Mouse (Mus musculus) testis, adult 2 months (tissue): ENCODE measurements around the gene Gm20388. TPM values are rescaled to one million over a fixed set of nuclear protein-coding genes. Genes with fewer than 3 reads are reported as not detected.

Experiments
- H3K27ac ChIP-seq: fragments of 200-500 bp; 2 replicates; pipeline ENCODE4 v1.5.1; 2012; ENCODE audit warnings: low read depth, low read length; ENCODE audit not compliant: control insufficient read depth, insufficient read depth
- H3K27me3 ChIP-seq: fragments of 200-500 bp; 2 replicates; pipeline ENCODE4 v1.6.1; 2012; ENCODE audit warnings: mild to moderate bottlenecking, low read length, moderate library complexity; ENCODE audit not compliant: control insufficient read depth, insufficient read depth
- H3K36me3 ChIP-seq: fragments of 200-500 bp; 2 replicates; pipeline ENCODE4 v1.6.1; 2012; ENCODE audit warnings: mild to moderate bottlenecking, low read length; ENCODE audit not compliant: control insufficient read depth, insufficient read depth
- H3K4me1 ChIP-seq: fragments of 200-500 bp; 2 replicates; pipeline ENCODE4 v1.6.1; 2012; ENCODE audit warnings: low read length; ENCODE audit not compliant: control insufficient read depth, insufficient read depth
- H3K4me3 ChIP-seq: fragments of 200-500 bp; 2 replicates; pipeline ENCODE4 v1.5.1; 2012; ENCODE audit warnings: low read depth, mild to moderate bottlenecking, low read length, moderate library complexity, mixed read lengths; ENCODE audit not compliant: control insufficient read depth
- CTCF ChIP-seq: fragments of 200-500 bp; IDR thresholded peaks from 2 replicates; pipeline ENCODE4 v1.5.1; 2012; ENCODE audit warnings: low read depth, mild to moderate bottlenecking, inconsistent platforms, low read length, moderate library complexity; ENCODE audit not compliant: control insufficient read depth, insufficient read depth, insufficient replicate concordance
- POLR2A ChIP-seq: fragments of 200-500 bp; IDR thresholded peaks from 2 replicates; pipeline ENCODE4 v1.6.1; 2012; ENCODE audit warnings: low read depth, mild to moderate bottlenecking, inconsistent platforms, low read length, moderate library complexity; ENCODE audit not compliant: control insufficient read depth
- polyA plus RNA-seq: library from polyadenylated mRNA; depleted of rRNA; stranded (reverse); fragments of >200 nt; gene quantifications from 2 replicates; pipeline ENCODE4 v1.2.3, GENCODE M21; 2012

The Gm20388 gene
- polyA plus RNA-seq, 1 experiment: 5.6 TPM

DNA sequence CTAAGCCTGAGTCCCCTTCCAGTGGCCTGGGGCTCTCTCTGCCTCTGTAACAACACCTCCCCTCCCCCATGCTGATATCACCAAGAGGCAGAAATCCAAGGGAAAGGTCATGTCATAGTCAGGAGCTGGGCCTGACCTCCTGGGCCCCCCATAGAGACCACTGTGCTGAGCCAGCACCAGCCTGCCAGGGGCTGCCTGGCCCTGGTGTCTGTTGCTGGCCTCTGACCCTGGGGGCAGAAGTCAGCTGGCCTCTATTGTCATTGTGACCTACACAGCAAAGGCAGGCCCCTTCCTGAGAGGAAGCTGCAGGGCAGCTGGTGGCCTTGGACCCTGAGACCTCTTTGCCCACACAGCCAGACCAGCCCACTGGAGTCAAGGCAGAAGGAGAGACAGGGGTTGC is 909.3 kb downstream of the Gm20388 start:
- Histone ChIP-seq H3K36me3 (no peaks in the 10 kb centered on the region), H3K27me3 (no peaks in the 10 kb centered on the region), H3K4me1 (peaks cover 2% of the 10 kb centered on the region), H3K27ac (no peak overlapping the region), H3K4me3 (peak overlapping the region; percentile 2; the same call in 1 of the 2 replicates)
- TF ChIP-seq CTCF (no peak), POLR2A (no peak)

DNA sequence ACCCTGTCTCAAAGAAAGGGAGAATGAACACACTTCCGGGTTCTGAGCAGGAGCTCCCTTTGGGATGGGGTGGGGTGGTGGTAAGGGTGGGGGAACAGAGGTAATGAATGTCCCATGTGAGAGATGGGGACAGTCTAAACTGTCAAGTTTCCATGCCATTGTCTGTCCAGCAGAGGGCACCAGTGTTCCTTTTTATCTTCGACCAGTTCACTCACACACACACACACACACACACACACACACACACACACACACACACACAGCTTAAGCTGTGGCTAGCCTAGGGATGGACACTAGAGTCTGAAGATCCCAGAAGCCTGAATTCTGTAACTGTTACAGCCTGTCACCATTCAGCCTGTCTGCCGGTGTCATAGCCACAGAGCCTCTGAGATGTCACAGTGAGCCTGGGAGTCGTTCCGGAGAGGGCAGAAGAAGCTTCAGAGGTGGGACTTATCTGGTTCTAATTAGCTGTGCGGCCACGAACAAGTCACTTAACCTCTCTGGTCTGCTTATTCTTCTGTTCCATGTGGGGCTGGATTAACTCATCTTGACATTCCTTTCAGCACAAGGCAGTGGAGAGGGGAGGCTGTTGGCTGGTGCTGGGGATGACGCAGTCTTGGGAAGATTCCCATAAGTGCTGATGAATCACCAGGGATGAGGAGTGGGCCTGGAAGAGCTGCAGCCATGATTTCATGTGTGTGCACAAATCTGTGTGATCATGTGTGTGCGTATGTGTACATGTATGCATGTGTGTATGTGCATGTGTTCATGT is 910.9 kb downstream of the Gm20388 start:
- H3K4me1 ChIP-seq: peaks cover 2% of the 10 kb centered on the region
- no peak overlapping the region for H3K27ac ChIP-seq

DNA sequence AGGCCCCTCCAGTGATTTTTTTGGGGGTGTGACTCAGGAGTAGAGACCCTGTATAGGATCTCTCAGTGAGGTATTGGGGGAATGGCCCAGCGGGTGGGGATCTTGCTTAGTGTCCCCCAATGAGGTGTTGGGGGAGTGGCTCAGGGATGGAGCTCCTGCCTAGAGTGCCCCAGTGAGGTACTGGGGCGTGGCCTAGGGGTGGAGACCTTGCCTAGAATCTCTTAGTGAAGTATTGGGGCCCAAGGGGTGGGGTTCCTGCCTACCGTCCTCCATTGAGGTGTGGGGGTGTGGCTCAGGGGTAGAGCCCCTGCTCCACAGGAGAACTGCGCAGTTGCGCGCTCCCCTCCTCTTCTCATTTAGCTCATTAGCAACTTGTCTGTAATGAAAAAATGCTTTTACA is 912.7 kb downstream of the Gm20388 start:
- Histone ChIP-seq H3K27ac (no peak overlapping the region), H3K36me3 (no peaks in the 10 kb centered on the region), H3K27me3 (no peaks in the 10 kb centered on the region), H3K4me1 (peaks cover 2% of the 10 kb centered on the region), H3K4me3 (no peak overlapping the region)
- no peak for TF ChIP-seq CTCF
- TF ChIP-seq POLR2A: no peak

More for the DNA sequence above, 910.9 kb downstream of the Gm20388 start:
- no peak overlapping the region for H3K4me3 ChIP-seq
- TF ChIP-seq CTCF (peak; percentile 30; the same call in 1 of the 2 replicates), POLR2A (no peak)
- no peaks in the 10 kb centered on the region for H3K27me3 ChIP-seq
- H3K36me3 ChIP-seq: no peaks in the 10 kb centered on the region

DNA sequence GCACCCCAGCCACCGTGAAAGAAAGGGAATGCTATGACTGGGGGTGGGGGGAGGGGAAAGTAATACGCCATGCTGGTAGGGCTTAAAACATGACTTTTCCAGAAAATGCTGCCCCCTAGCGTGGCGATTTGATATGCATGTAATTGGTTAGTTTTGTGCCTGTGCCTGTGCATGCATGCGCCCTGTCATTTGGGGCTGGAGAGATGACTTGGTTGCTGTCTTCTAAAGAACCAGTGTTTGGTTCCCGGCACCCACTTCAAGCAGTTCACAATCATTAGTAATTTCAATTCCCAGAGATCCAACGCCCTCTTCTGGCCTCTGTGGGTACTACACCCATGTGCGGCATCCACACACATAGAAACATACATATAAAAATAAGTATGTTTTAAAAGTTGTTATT is 913.2 kb downstream of the Gm20388 start:
- H3K27me3 ChIP-seq: no peaks in the 10 kb centered on the region
- H3K4me1 ChIP-seq: peaks cover 2% of the 10 kb centered on the region
- no peak for TF ChIP-seq POLR2A
- TF ChIP-seq CTCF: peak; percentile 52; the same call in 1 of the 2 replicates
- H3K4me3 ChIP-seq: no peak overlapping the region
- H3K36me3 ChIP-seq: no peaks in the 10 kb centered on the region
- no peak overlapping the region for H3K27ac ChIP-seq

DNA sequence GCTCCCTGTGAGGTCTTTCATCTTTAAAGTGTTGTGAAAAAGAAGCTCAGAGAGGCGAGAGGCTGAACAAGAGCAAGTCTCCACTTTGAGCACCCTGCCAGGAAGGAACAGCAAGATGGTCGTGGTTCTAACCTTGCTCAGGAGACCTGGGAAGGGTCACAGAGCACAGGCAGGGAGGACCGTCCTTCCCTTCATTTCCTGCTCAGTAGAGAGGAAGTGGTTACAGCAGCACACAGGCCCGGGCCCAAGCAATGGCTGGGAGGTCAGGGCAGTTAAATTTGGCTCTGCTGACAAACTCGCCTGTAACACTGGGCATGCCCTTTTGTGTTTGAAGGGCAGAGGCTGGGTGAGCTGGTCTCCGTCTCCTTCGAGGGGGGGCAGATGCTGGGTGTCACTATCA is 914.0 kb downstream of the Gm20388 start:
- H3K27ac ChIP-seq: no peak overlapping the region
- no peak for TF ChIP-seq POLR2A
- TF ChIP-seq CTCF: no peak

DNA sequence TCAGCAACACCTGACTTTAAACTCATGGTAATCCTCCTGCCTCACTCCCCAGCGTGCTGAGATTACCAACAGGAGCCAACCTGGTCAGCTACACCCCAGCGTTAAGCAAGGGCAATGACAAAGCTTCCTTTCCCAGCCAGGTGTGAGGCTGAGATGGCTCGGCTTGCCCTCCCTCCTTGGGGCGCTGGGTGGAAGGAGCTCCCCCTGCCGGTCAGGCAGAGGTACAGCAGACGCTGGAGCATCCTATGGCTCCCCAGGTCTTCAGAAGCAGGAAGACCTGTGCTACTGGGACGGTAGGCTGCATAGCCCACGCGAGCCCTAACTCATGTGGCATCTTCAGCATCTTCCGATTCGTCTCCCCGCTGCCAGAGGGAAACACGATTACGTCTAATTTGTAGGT is 917.6 kb downstream of the Gm20388 start:
- Histone ChIP-seq H3K27ac (no peak overlapping the region), H3K4me1 (no peaks in the 10 kb centered on the region), H3K36me3 (no peaks in the 10 kb centered on the region), H3K4me3 (no peak overlapping the region), H3K27me3 (no peaks in the 10 kb centered on the region; the same call in 1 of the 2 replicates)
- TF ChIP-seq POLR2A: no peak
- TF ChIP-seq CTCF: peak; percentile 99

More for the DNA sequence above, 914.0 kb downstream of the Gm20388 start:
- Histone ChIP-seq H3K27me3 (no peaks in the 10 kb centered on the region), H3K36me3 (no peaks in the 10 kb centered on the region), H3K4me1 (peaks cover 2% of the 10 kb centered on the region), H3K4me3 (no peak overlapping the region)

DNA sequence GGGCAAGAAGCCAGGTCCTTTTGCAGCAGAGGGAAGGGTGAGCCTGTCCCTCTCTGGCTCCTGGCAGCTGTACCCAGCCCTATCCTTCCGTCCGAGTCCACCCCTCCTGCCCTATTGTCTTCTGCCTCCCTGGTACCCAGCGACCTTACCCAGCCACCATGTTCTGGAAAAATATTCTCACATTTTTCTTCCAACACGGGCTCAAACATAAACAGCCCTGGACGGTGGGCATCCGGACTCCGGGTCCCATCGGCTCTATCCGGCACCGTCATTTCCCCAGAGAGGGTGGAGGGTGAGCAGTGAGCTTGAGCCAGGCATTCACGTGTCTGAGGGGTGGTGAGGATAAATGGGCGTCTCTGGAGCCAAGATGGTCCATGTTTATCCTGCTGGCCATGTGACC is 920.0 kb downstream of the Gm20388 start:
- Histone ChIP-seq H3K36me3 (no peaks in the 10 kb centered on the region), H3K27ac (no peak overlapping the region), H3K4me1 (no peaks in the 10 kb centered on the region; the same call in 1 of the 2 replicates), H3K27me3 (no peaks in the 10 kb centered on the region; the same call in 1 of the 2 replicates), H3K4me3 (no peak overlapping the region)
- no peak for TF ChIP-seq POLR2A
- no peak for TF ChIP-seq CTCF

DNA sequence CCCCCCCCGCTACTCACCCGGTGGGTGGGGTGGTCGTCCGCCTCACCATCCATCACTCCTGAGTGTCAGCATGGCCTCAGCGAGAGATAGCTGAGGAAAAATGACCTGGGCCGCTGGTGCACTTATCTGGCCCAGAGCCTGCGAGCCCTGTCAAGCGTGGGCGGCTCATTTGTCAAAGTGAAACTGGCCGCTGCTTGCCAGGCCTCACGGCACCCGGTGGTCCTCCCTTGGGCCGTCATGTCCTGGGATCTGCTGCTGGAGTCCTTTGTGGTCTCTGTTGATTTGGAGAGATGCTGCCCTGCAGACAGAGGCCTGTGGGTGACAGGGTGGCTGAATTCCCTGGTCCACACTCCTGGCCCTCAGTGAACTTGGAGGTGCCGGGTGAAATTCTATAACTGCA is 921.4 kb downstream of the Gm20388 start:
- TF ChIP-seq POLR2A (no peak), CTCF (no peak)
- H3K4me1 ChIP-seq: no peaks in the 10 kb centered on the region; the same call in 1 of the 2 replicates
- H3K27me3 ChIP-seq: no peaks in the 10 kb centered on the region; the same call in 1 of the 2 replicates
- H3K27ac ChIP-seq: no peak overlapping the region
- H3K4me3 ChIP-seq: no peak overlapping the region
- H3K36me3 ChIP-seq: no peaks in the 10 kb centered on the region
